18 mouse cellular contexts compared by ENCODE assay signal in genomic region chr16:9680572-9680971, GRCm38 (mm10).
DNase-seq lines count a peak whose midpoint lies in the region; ATAC-seq and TF ChIP-seq lines count a peak whose summit lies in the region.
"Had no signal": no experiment of that assay in that cellular context is flagged by ENCODE, and none has a peak within 500 bp of the region (broad histone marks: within the 10 kb centered on the region; RNA-seq: fewer than 3 reads in every experiment).

No protein-coding gene starts in this region.

- 0 out of 2 replicates have a peak overlapping the region, but pooled peaks have one; percentile 15 for H3K27ac ChIP-seq in forebrain, embryonic 12.5 days
- H3K27ac ChIP-seq in forebrain, embryonic 14.5 days (ENCODE audit: low read depth, low read length): no peak overlapping the region
- peak overlapping the region; percentile 79 for H3K27ac ChIP-seq in layer of hippocampus, adult 2 months
- H3K27ac ChIP-seq in midbrain, embryonic 12.5 days (replicated peaks): 0 out of 2 replicates have a peak overlapping the region, but pooled peaks have one; percentile 3
- no peak overlapping the region for H3K27ac ChIP-seq in midbrain, postnatal 0 days (ENCODE audit: low read depth, low read length)
- H3K27ac ChIP-seq: embryonic facial prominence, embryonic 10.5 days; forebrain, embryonic 15.5 days; heart, embryonic 13.5 days had no signal

- no peak for TF ChIP-seq CTCF in layer of hippocampus, adult 2 months (conservative IDR thresholded peaks at IDR 0.05)
- TF ChIP-seq CTCF in midbrain, postnatal 0 days (IDR thresholded peaks at IDR 0.05): no peak

- H3K4me2 ChIP-seq in forebrain, embryonic 12.5 days: no peak overlapping the region
- no peak overlapping the region for H3K4me2 ChIP-seq in forebrain, embryonic 14.5 days (ENCODE audit: low read length)
- no peak overlapping the region for H3K4me2 ChIP-seq in midbrain, embryonic 12.5 days (replicated peaks)
- H3K4me2 ChIP-seq in midbrain, postnatal 0 days (ENCODE audit: low read depth, low read length, poor library complexity, severe bottlenecking): no peak overlapping the region
- H3K4me2 ChIP-seq: forebrain, embryonic 15.5 days; heart, embryonic 13.5 days had no signal

- no peak overlapping the region for H3K4me3 ChIP-seq in forebrain, embryonic 12.5 days (replicated peaks)
- H3K4me3 ChIP-seq in forebrain, embryonic 14.5 days (ENCODE audit: low read depth, low read length): no peak overlapping the region
- H3K4me3 ChIP-seq in layer of hippocampus, adult 2 months: no peak overlapping the region
- no peak overlapping the region for H3K4me3 ChIP-seq in midbrain, embryonic 12.5 days
- no peak overlapping the region for H3K4me3 ChIP-seq in midbrain, postnatal 0 days (ENCODE audit: low read depth, low read length)
- H3K4me3 ChIP-seq: embryonic facial prominence, embryonic 10.5 days; forebrain, embryonic 15.5 days; heart, embryonic 13.5 days had no signal

- 62% methylated on average over 4 of the region's 4 CpGs for WGBS in forebrain, embryonic 12.5 days
- 59% methylated on average over 4 of the region's 4 CpGs for WGBS in forebrain, embryonic 14.5 days
- 79% methylated on average over 4 of the region's 4 CpGs for whole genome bisulfite sequencing in midbrain, embryonic 12.5 days
- WGBS in midbrain, postnatal 0 days: 80% methylated on average over 4 of the region's 4 CpGs

- DNase-seq in forebrain, embryonic 14.5 days (ENCODE audit: low spot score): no peak
- DNase-seq in layer of hippocampus, adult 2 months (ENCODE audit: low spot score in 2 of 2): no peak
- DNase-seq in layer of hippocampus, postnatal 10 days (ENCODE audit: low spot score in 2 of 2): no peak
- no peak for DNase-seq in midbrain, postnatal 0 days (ENCODE audit: low spot score)
- no peak for DNase-seq in thymus, postnatal 4 days
- DNase-seq: adrenal gland, adult 8-10 months; adrenal gland, postnatal 36 days; B cell, adult 2 months; cerebellum, adult 2 months; cerebellum, postnatal 10 days; gastrocnemius, postnatal 36 days had no signal

- ATAC-seq in forebrain, embryonic 12.5 days (ENCODE audit: low FRiP score): no peak
- no peak for ATAC-seq in forebrain, embryonic 14.5 days
- no peak for ATAC-seq in midbrain, embryonic 12.5 days (ENCODE audit: low FRiP score, low read depth)
- ATAC-seq in midbrain, postnatal 0 days (ENCODE audit: low FRiP score): no peak
- ATAC-seq: CD4-positive, CD25-positive, alpha-beta regulatory T cell, adult 4 months had no signal

- no peaks in the 10 kb centered on the region for H3K36me3 ChIP-seq in forebrain, embryonic 12.5 days (replicated peaks)
- H3K36me3 ChIP-seq in forebrain, embryonic 14.5 days (ENCODE audit: control insufficient read depth, insufficient read depth, low read length): no peaks in the 10 kb centered on the region
- no peaks in the 10 kb centered on the region for H3K36me3 ChIP-seq in midbrain, embryonic 12.5 days
- H3K36me3 ChIP-seq in midbrain, postnatal 0 days (ENCODE audit: insufficient read depth, low read length): no peaks in the 10 kb centered on the region
- H3K36me3 ChIP-seq: embryonic facial prominence, embryonic 10.5 days; forebrain, embryonic 15.5 days; G1E; heart, embryonic 13.5 days had no signal

- H3K9me3 ChIP-seq in forebrain, embryonic 12.5 days: no peaks in the 10 kb centered on the region
- no peaks in the 10 kb centered on the region for H3K9me3 ChIP-seq in forebrain, embryonic 14.5 days (replicated peaks; ENCODE audit: control insufficient read depth, low read length)
- H3K9me3 ChIP-seq in midbrain, embryonic 12.5 days: no peaks in the 10 kb centered on the region
- H3K9me3 ChIP-seq in midbrain, postnatal 0 days (ENCODE audit: low read length): no peaks in the 10 kb centered on the region
- H3K9me3 ChIP-seq: embryonic facial prominence, embryonic 10.5 days; forebrain, embryonic 15.5 days; G1E; heart, embryonic 13.5 days had no signal

- peaks cover 19% of the 10 kb centered on the region for H3K4me1 ChIP-seq in forebrain, embryonic 12.5 days
- peaks cover 8% of the 10 kb centered on the region for H3K4me1 ChIP-seq in forebrain, embryonic 14.5 days (ENCODE audit: control insufficient read depth, insufficient read depth, low read length)
- H3K4me1 ChIP-seq in midbrain, embryonic 12.5 days: peaks cover 13% of the 10 kb centered on the region
- H3K4me1 ChIP-seq in midbrain, postnatal 0 days (ENCODE audit: insufficient read depth, low read length): 0 out of 2 replicates have a peak, but pooled peaks cover 3% of the 10 kb centered on the region
- H3K4me1 ChIP-seq: heart, embryonic 13.5 days had no signal

- H3K9ac ChIP-seq in forebrain, embryonic 12.5 days: no peak overlapping the region
- no peak overlapping the region for H3K9ac ChIP-seq in forebrain, embryonic 14.5 days (ENCODE audit: low read length)
- H3K9ac ChIP-seq in midbrain, embryonic 12.5 days (replicated peaks): no peak overlapping the region
- H3K9ac ChIP-seq in midbrain, postnatal 0 days (replicated peaks; ENCODE audit: low read length, poor library complexity, severe bottlenecking): no peak overlapping the region
- H3K9ac ChIP-seq: forebrain, embryonic 15.5 days; heart, embryonic 13.5 days had no signal

- no peaks in the 10 kb centered on the region for H3K27me3 ChIP-seq in forebrain, embryonic 12.5 days
- no peaks in the 10 kb centered on the region for H3K27me3 ChIP-seq in forebrain, embryonic 14.5 days (replicated peaks; ENCODE audit: control insufficient read depth, insufficient read depth, low read length)
- H3K27me3 ChIP-seq in midbrain, embryonic 12.5 days: no peaks in the 10 kb centered on the region
- no peaks in the 10 kb centered on the region for H3K27me3 ChIP-seq in midbrain, postnatal 0 days (ENCODE audit: insufficient read depth, low read length)
- H3K27me3 ChIP-seq: forebrain, embryonic 15.5 days; heart, embryonic 13.5 days had no signal

Comparison
In these comparisons a context has a peak if more than half of its experiments do, and no peak if none do; other contexts are left out.
1. H3K27ac ChIP-seq: peak in forebrain, embryonic 12.5 days (single experiment), layer of hippocampus, adult 2 months (single experiment) and midbrain, embryonic 12.5 days (single experiment); none in forebrain, embryonic 14.5 days (single experiment) and midbrain, postnatal 0 days (single experiment).